Mouse (Mus musculus) inflammation-experienced regulatory T-cells (primary cell): ENCODE measurements around the gene AC161166.1. TPM values are rescaled to one million over a fixed set of nuclear protein-coding genes. Genes with fewer than 3 reads are reported as not detected.

Source experiments
- polyA plus RNA-seq, 2 experiments: library from polyadenylated mRNA; unstranded; fragments of 100-300 nt; shearing (Covaris generic); gene quantifications; one replicate each; pipeline ENCODE4 v1.2.1; 2017

The AC161166.1 gene
- polyA plus RNA-seq: 1 to 10 TPM in 1 of 2 experiments, not detected in 1; 1.1 TPM

GRCm38 (mm10) chr7:24512355-24512754, at the start of gene AC161166.1:
Gene AC161166.1, minus strand, starts transcription at chr7:24512455.

DNA sequence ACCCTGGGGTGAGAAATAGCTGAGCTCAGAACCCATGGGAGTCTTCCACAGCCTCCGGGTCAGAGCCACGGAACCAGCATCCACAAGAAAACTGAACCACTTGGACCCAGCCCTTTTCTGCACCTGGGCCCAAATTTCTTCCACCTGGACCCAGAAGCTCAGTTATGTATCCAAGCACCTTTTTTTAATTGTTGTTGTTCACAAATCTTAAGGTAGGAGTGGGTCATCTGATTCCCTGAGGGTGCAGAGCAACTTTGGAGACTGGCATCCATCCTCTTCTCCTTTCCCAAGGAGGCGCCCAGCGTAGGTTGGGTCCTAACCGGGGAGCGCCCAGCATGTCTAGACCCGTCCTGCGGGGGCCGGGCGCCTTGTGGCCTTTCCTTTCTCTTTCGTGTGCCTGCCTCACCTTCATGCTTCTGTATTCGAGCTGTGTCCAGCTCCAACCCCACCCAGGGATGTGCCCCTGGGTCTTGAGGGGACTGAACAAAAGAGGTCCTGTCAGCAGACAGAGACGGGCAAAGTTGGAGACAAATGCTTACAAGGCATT, 33.9 kb upstream of the AC161166.1 start, which contains the start of the genes Pinlyp and Xrcc1:
TSS of gene Pinlyp (minus strand) at position 51 of the 547 bp plus-strand sequence.
TSS of gene Xrcc1 (plus strand) at position 222 of the 547 bp plus-strand sequence.

DNA sequence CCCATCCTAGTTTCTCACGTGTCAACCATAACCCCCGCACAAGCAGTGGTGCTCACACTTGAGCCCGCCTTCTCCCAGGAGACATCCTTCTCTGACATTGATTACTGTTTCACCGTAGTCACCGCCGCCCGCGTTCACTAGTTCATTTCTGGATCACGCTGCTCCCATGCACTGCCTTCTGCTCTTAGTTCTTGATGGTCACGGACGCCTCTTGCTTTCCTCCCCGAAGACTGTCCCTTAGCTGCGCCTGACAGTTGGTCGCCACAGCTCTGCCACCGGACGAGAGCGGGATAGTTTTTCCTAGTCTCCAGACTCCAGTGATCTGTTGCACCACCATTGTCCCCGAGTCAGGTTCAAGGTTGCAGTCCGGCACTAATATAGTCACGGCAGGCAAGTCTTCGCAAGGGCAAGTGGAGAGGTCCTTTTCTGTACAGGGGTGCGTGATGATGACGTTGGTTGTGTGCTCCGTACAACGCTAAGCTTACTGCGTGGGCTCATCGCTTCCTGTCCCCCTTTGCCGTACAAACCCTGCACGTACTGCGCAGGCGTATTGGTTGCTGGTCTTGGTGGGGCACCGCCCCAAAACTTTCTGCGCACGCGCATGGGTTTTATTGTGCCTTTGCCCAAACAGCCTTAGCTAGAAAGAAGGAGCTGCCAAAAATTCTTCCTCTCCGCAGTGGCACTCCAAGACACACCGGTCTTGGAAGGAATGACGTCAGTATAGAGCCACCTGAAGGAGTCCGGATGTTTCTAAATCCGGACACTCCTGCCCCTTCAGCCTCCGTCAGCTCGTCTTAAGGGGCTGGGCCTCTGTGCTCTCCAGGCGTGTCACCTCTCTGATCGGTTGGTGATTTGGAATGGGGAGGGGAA, 18.0 kb upstream of the AC161166.1 start, which contains the start of gene Irgq:
TSS of gene Irgq (plus strand) at position 628 of the 870 bp plus-strand sequence.

GRCm38 (mm10) chr7:24506838-24507725, 5.2 kb downstream of the AC161166.1 start, which contains the start of gene Zfp428:
Gene Zfp428, plus strand, starts transcription at chr7:24507006.

DNA sequence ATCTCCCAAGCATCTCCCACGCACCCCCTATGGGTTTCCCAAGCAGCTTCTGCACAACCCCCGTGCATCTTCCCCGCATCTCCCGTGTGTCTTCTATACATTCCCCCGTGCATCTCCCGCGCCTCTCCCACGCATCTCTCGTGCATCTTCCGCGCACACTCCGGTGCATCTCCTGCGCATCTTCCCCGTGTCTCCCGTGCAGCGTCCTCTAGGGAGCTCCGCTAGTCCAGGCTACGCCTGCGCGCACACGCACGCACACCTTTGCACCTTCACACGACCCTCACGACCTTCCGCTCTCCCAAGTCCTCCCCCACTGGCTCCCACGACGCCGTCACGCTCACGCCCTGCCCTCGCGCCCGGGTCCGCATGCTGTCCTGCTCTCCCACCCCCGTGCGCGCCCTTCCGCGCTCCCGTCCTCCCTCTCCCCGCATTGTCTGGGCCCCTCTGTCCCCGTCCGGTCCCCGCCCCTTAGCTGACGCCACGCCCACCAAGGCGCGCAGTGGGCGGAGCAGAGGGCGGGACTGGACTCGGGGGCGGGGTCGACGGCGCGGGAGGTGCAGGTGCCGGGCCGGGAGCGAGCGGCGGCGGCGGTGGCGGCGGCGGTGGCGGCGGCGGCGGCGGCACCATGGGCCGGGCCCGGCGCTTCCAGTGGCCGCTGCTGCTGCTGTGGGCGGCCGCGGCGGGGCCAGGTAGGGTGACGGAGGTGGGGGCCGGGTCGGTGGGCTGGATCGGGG, 30.6 kb downstream of the AC161166.1 start, which contains the start of gene Cadm4:
TSS of gene Cadm4 (plus strand) at position 550 of the 734 bp plus-strand sequence.

DNA sequence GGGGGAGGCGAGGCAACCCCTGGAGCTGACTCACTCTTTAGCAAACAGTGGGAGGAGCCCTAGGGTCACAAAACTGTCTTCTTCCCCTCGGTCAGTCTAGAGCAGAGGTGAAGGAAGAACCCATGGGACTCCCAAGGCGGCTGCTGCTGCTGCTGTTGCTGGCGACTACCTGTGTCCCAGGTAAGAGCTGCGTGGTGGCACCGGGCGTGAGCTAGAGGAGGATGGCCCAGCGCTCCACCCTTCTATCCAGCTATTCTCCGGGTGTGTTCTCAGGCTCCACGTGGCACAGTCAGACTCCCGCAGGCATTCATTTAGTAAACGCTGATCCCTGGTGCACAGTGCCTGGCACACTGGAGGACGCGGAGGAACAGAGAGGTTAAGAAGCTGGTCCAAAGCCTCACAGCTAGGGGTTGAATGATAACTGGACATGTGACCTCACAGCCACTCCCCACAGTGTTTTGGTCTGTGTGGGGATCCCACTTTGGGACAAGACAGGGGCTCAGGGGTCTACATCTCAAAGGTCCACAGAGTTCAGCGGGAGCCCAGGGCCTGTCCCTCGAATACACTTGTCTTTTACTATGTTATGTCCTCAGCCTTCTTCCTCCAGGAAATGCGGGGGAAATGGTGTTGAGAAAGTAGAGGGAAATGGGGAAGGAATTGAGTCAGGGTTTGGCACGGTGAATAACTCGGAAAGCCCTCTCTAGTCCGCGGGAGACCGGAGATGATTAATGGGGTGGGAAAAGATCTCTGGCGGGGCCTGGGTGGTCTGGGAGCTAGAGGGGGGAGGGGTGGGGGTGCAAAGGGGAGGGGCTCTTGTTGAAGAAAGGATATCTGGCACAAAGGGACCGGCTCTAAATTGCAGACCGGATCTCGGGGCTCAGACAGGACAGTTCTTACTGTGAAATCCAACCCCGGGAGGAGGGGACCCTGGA, 49.6 kb downstream of the AC161166.1 start, which contains the start of gene Plaur:
TSS of gene Plaur (plus strand) at position 97 of the 932 bp plus-strand sequence.

Other genes with a start within 250 kb of the AC161166.1 start
- 1 to 10 TPM; 2.7 to 4.1 TPM for gene Zfp93, start 242.0 kb downstream of the AC161166.1 start, polyA plus RNA-seq
- gene Zfp61, start 211.2 kb downstream of the AC161166.1 start, polyA plus RNA-seq: 10 to 100 TPM; 20.2 to 27.5 TPM
- 10 to 100 TPM; 17.0 to 17.9 TPM for gene Zfp94, start 195.8 kb downstream of the AC161166.1 start, polyA plus RNA-seq
- gene Tescl, start 178.5 kb downstream of the AC161166.1 start, polyA plus RNA-seq: not detected
- 1 to 10 TPM in 1 of 2 experiments, under 1 TPM in 1; 0.11 to 2.3 TPM for gene Lypd5, start 163.3 kb downstream of the AC161166.1 start, polyA plus RNA-seq
- 100 to 1,000 TPM; 350 to 423 TPM for gene Kcnn4, start 142.2 kb downstream of the AC161166.1 start, polyA plus RNA-seq
- 10 to 100 TPM; 51.5 to 80.1 TPM for gene Smg9, start 112.8 kb downstream of the AC161166.1 start, polyA plus RNA-seq
- gene Irgc1, start 60.2 kb downstream of the AC161166.1 start, polyA plus RNA-seq: under 1 TPM in 1 of 2 experiments, not detected in 1; 0.45 TPM
- 1 to 10 TPM in 1 of 2 experiments, under 1 TPM in 1; 0.65 to 3.3 TPM for gene Plaur, start 50.0 kb downstream of the AC161166.1 start, polyA plus RNA-seq
- under 1 TPM; 0.42 to 0.82 TPM for gene Cadm4, start 30.4 kb downstream of the AC161166.1 start, polyA plus RNA-seq
- gene Zfp428, start 5.4 kb downstream of the AC161166.1 start, polyA plus RNA-seq: 1 to 10 TPM; 1.0 to 1.5 TPM
- 1 to 10 TPM; 3.9 to 6.5 TPM for gene Irgq, start 18.2 kb upstream of the AC161166.1 start, polyA plus RNA-seq
- not detected for gene Pinlyp, start 33.7 kb upstream of the AC161166.1 start, polyA plus RNA-seq
- gene Xrcc1, start 33.8 kb upstream of the AC161166.1 start, polyA plus RNA-seq: 10 to 100 TPM; 60.5 to 60.6 TPM
- gene Ethe1, start 75.1 kb upstream of the AC161166.1 start, polyA plus RNA-seq: 10 to 100 TPM; 19.5 to 23.6 TPM
- gene Zfp575, start 75.2 kb upstream of the AC161166.1 start, polyA plus RNA-seq: under 1 TPM; 0.27 to 0.58 TPM
- 1 to 10 TPM in 1 of 2 experiments, under 1 TPM in 1; 0.71 to 1.9 TPM for gene Phldb3, start 98.3 kb upstream of the AC161166.1 start, polyA plus RNA-seq
- 1 to 10 TPM in 1 of 2 experiments, under 1 TPM in 1; 0.19 to 1.1 TPM for gene Lypd3, start 124.1 kb upstream of the AC161166.1 start, polyA plus RNA-seq
- under 1 TPM in 1 of 2 experiments, not detected in 1; 0.36 TPM for gene Tex101, start 164.2 kb upstream of the AC161166.1 start, polyA plus RNA-seq
- under 1 TPM; 0.13 to 0.31 TPM for gene BC049730, start 196.8 kb upstream of the AC161166.1 start, polyA plus RNA-seq
- 1 to 10 TPM in 1 of 2 experiments, not detected in 1; 2.5 TPM for gene Gm4763, start 214.5 kb upstream of the AC161166.1 start, polyA plus RNA-seq
- gene Cd177, start 247.9 kb upstream of the AC161166.1 start, polyA plus RNA-seq: under 1 TPM; 0.33 to 0.34 TPM